Mouse (Mus musculus): ENCODE measurements around the gene Tob2.

DNA sequence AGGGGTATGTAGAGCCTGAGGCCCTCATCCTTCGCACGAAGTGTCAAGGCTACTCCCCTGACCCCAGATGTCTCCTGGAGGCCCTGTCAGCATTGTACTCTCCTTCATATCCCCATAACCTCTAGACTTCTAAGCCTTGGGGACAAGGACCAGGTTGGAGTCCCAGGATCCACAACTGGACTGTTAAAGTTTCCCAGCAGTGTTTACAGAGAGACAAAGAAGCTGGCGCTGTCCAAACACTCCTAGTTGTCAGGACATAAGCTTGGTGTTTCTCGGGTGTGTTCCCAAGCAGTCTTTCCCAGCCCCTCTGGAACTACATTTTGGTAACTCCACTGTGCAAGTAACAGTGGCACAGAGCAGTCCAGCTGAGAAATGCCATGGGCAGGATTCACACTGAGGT, 25.1 kb downstream of the Tob2 start:
- TF ChIP-seq POLR2A (IDR thresholded peaks at IDR 0.05; ENCODE audit: low read depth, low read length) (no peak), CTCF (conservative IDR thresholded peaks at IDR 0.05; ENCODE audit: insufficient read depth, insufficient read length, low read depth, low read length) (no peak)
